Mouse (Mus musculus) left cerebral cortex, postnatal 14 days (tissue): Measurements from ENCODE around the gene Bpifa6. TPM values are rescaled to one million over a fixed set of nuclear protein-coding genes. Genes with fewer than 3 reads are reported as not detected.
A peak's percentile ranks its signal among the peaks of the same experiment; 100 is the strongest.
"Not testable (repeated sequence)": the region's sequence is repeated elsewhere in the genome, so short reads cannot be mapped to it uniquely, and the experiment has no call there.

ENCODE experiments used
- DNase-seq, 2 experiments: peaks; one replicate each; pipeline ENCODE4 v3.0.0; 2021 to 2022; ENCODE audit warnings: low spot score in 2 of 2, mixed read lengths in 1 of 2
- intact Hi-C: fragments of 180-260 bp; cut with DNase I; formaldehyde crosslinking; loops from one replicate; pipeline ENCODE4 v1.15.1; 2025
- total RNA-seq, 2 experiments: library from RNA; stranded (reverse); gene quantifications; 2 replicates each; pipeline ENCODE4 v1.2.3; 2021

Gene Bpifa6
- total RNA-seq, 2 experiments from 2014 or later: not detected

DNA sequence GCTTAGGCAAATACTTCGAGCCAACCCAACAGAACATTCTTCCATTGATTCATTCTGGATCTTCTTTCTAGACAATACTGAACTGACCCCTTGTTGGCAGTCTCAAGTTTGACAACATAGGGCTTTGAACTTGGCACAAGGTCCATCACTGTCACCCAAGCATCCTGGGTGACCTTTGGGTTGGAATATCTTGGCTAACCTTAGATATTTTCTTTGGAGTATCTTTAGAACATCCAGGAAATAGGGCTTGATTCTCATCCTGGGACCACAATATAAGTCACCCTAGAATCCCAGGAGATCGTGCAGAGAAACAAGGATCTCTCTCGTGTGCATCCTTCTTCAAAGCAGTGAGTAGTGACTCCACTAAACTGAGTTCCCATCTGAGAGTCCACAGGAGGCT, 33.2 kb downstream of the Bpifa6 start, which contains the start of gene Bpifa2:
Gene Bpifa2, plus strand, starts transcription at position 301 of the 400 bp plus-strand sequence.
- intact Hi-C loops: no loop called here
- DNase-seq: no peak

DNA sequence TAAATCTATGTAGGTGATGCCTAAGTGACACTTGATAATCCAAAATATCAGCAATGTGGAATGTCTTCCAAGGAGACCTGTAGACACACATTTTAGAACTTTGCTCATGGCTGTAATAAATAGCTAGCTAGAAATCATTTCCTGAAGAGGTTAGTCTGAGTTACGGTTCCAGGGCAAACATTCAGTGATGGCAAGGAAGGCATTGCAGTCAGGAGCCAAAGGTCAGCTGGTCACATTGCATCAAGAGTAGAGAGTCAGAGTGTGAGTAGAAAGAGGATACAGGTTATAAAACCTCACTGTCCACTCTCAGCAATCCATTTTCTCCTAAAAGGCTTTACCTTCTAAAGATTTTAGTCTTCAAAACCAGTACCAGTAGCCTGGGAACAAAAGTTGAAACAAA, 43.2 kb downstream of the Bpifa6 start:
- no peak for DNase-seq
- intact Hi-C loops: no loop called here

DNA sequence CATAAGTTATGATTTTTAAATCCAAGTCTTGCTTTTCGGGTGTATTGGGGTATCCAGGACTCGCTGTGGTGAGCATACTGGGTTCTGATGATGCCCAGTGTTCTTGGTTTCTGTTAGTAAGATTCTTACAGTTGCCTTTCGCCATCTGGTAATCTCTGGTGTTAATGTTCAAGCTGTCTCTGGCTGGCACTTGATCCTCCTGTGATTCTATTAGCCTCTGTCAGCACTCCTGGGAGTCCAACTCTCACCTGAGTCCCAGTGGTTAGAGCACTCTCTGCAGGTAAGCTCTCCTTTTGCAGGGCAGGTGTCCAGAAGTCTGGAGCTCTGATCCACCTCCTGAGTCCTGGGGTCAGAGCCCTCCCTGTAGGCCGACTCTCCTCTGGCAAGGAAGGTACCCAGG, 49.9 kb downstream of the Bpifa6 start:
- DNase-seq, intact Hi-C loops: not testable (repeated sequence)

DNA sequence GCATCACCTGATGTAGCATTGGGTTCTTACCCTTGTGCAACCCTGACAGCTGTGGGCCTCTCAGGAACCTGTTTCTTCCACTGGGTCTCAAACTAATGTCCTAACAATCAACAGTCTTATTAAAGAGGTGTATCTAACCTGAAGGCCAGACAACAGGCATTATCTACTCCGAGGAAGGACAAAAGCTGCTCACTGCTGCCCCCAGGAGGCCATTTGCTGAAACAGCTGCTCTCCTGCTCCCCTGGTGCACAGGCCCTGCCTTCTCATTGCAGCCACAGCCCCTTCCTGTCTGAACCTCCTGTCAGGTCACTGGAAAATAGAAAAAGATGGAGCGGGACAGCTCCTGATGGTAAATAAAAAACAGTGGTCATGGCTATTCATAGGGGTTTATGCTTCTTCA, 64.2 kb downstream of the Bpifa6 start:
- intact Hi-C loops: no loop called here
- peak; percentile 3 to 6 for DNase-seq

DNA sequence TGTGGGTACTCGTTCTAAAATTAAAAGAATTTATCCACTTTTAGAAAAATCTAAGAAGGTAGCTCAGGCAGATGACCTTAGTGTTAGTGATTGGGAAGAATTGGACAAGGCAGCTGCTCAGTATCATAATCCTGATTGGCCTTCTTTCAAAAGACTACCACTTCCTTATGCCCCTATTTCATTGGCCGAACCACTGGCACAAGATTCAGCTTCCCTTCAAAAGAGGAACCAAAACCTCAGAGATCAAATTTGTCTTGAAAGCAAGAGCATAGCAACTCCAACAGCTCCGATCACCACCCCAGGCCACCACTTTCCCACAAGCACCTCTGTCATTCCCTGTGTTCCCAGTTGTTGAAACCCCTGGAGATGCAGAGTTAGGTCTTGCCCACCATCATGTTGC, 70.0 kb downstream of the Bpifa6 start:
- intact Hi-C loops: no loop called here
- no peak for DNase-seq

Other genes starting within 250 kb of the Bpifa6 start
- 100 to 1,000 TPM; 137 to 151 TPM for gene Mapre1, start 233.7 kb upstream of the Bpifa6 start, total RNA-seq
- under 1 TPM; 0.23 to 0.66 TPM for gene Efcab8, start 195.0 kb upstream of the Bpifa6 start, total RNA-seq
- not detected for gene Sun5, start 103.9 kb upstream of the Bpifa6 start, total RNA-seq
- not detected for gene Bpifb2, start 99.9 kb upstream of the Bpifa6 start, total RNA-seq
- not detected for gene Bpifb6, start 74.6 kb upstream of the Bpifa6 start, total RNA-seq
- gene Bpifb3, start 56.7 kb upstream of the Bpifa6 start, total RNA-seq: not detected
- not detected for gene Bpifb4, start 36.7 kb upstream of the Bpifa6 start, total RNA-seq
- gene Bpifa2, start 33.3 kb downstream of the Bpifa6 start, total RNA-seq: not detected
- gene Bpifa3, start 155.4 kb downstream of the Bpifa6 start, total RNA-seq: not detected
- gene Bpifa1, start 167.9 kb downstream of the Bpifa6 start, total RNA-seq: not detected
- gene Bpifa5, start 187.7 kb downstream of the Bpifa6 start, total RNA-seq: not detected
- gene Bpifb1, start 215.9 kb downstream of the Bpifa6 start, total RNA-seq: under 1 TPM; 0.27 to 0.37 TPM
- not detected for gene Bpifb5, start 248.8 kb downstream of the Bpifa6 start, total RNA-seq